Mouse (Mus musculus): ENCODE measurements around the gene Gm13278. TPM values are rescaled to one million over a fixed set of nuclear protein-coding genes. Genes with fewer than 3 reads are reported as not detected.
A peak's percentile ranks its signal among the peaks of the same experiment; 100 is the strongest.
"Not testable (repeated sequence)": the region's sequence is repeated elsewhere in the genome, so short reads cannot be mapped to it uniquely, and the experiment has no call there.

The Gm13278 gene
- not detected in 2 replicates for polyA plus RNA-seq (2014; fragmentation: Nextera tagmentation; extraction: Ambion mirVana)

DNA sequence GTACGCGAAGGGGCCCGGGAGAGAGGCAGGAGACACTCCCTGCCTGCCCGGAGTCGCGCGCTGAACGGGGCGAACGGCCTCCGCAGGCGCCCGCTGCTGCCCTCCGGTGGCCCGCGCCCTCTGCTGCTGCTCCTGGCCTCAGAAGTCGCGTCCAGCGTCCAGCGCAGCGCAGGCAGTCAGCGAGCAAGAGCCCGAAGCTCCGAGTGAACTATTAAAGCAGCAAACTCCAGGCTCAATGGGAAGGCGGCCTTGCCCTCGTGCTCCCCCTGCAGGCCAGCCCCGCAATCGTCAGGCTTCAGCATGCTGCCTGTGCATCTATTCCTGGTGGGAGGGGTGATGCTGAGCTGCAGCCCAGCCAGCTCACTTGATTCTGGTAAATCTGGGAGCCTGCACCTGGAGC lies at the start of gene Gm13278:
Gene Gm13278 (plus strand): TSS at position 301 of the 400 bp plus-strand sequence.
- H3K4me3 ChIP-seq (ENCODE audit: low read depth, low read length); H3K4me2 ChIP-seq; H3K36me3 ChIP-seq (ENCODE audit: control insufficient read depth, insufficient read depth, low read length); H3K4me1 ChIP-seq (ENCODE audit: control insufficient read depth, insufficient read depth, low read length); ATAC-seq (replicated peaks; ENCODE audit: insufficient number of reproducible peaks, low FRiP score, low TSS enrichment); H3K9me3 ChIP-seq (replicated peaks; ENCODE audit: control insufficient read depth, low read length); H3K27ac ChIP-seq (ENCODE audit: low read depth, low read length); H3K27me3 ChIP-seq (ENCODE audit: control insufficient read depth, insufficient read depth, low read length); H3K9ac ChIP-seq (ENCODE audit: low read depth, low read length): not testable (repeated sequence)
- no CpG with 5 or more reads among the region's 28 CpGs for WGBS (ENCODE audit: insufficient replicate concordance)

DNA sequence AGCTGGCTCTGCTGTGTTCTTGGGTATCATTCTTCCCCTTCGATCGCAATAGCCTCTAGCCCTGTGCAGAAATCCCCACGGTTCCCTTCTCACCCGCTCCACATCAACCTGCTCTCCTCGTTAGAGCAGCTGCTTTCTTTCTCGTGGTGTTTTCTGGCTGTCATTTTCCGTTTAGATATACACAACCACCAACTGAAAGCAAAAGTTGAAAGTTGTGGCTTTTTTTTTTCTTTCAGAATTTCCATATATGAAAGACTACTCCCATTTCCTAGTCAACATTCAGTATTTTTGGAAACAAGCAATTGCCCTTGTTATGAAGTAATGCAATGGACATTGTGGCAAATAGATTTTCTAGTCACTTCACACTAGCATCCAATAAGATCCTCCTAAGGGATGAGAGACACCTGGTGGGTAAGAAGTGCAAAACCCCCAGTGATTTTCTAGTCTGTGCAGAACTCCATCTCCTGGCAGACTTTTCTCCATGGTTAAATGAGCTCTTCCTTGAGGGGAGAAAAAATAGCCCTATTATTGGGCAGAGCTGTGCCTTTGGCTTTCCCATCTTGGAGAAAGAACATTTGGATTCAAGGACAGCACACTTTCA lies 48.5 kb upstream of the Gm13278 start:
- Histone ChIP-seq H3K27me3 (ENCODE audit: control insufficient read depth, insufficient read depth, low read length) (no peaks in the 10 kb centered on the region), H3K9ac (ENCODE audit: low read depth, low read length) (no peak overlapping the region), H3K4me1 (ENCODE audit: control insufficient read depth, insufficient read depth, low read length) (no peaks in the 10 kb centered on the region), H3K9me3 (replicated peaks; ENCODE audit: control insufficient read depth, low read length) (no peaks in the 10 kb centered on the region), H3K27ac (ENCODE audit: low read depth, low read length) (no peak overlapping the region), H3K36me3 (ENCODE audit: control insufficient read depth, insufficient read depth, low read length) (no peaks in the 10 kb centered on the region), H3K4me2 (no peak overlapping the region), H3K4me3 (ENCODE audit: low read depth, low read length) (no peak overlapping the region)
- WGBS (ENCODE audit: insufficient replicate concordance), result 77% methylated on average over 7 of the region's 7 CpGs
- ATAC-seq (replicated peaks; ENCODE audit: insufficient number of reproducible peaks, low FRiP score, low TSS enrichment), result no peak

DNA sequence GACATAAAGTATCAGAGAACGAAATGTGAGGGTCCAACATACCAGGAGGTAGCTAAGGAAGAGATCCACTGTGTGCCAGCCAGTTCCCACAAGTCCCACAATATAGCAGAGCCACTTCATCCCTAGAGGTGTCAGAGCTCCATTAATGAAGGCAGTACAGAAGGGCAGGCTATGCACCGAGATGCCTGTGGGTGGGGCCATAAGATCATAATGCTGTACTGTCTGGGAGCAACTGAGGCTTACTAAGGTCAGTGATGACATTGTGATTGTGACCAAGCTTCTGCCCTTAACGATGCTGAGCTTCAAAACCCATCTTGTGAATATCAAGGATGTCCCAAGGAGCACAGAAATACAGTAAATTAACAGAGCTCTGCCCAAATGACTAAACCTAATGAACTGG lies 47.1 kb upstream of the Gm13278 start:
- WGBS (ENCODE audit: insufficient replicate concordance), result 66% methylated on average over 3 of the region's 3 CpGs

DNA sequence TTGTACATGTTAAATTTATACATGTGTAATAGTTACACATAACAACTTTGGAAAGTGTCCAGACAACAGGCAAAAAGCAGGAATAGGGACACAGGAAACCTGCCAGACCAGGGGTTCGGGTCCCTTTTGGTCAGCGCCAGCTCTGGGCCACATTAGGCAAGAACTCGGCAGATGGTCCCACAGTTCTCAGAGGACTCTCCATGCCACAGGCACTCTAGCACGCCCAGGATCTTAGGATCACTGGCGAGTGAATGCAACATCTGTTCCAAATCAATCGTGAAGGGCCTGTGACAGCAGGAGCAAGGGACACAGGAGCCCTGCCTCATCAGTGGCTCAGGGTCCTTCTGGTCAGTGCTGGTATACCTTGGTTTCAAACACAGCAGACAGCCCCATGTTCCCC lies 41.4 kb upstream of the Gm13278 start:
- no peak overlapping the region for H3K27ac ChIP-seq (ENCODE audit: low read depth, low read length)
- H3K36me3 ChIP-seq (ENCODE audit: control insufficient read depth, insufficient read depth, low read length), result no peaks in the 10 kb centered on the region
- no peaks in the 10 kb centered on the region for H3K9me3 ChIP-seq (replicated peaks; ENCODE audit: control insufficient read depth, low read length)
- no peak for ATAC-seq (replicated peaks; ENCODE audit: insufficient number of reproducible peaks, low FRiP score, low TSS enrichment)
- no peak overlapping the region for H3K4me2 ChIP-seq
- no peak overlapping the region for H3K4me3 ChIP-seq (ENCODE audit: low read depth, low read length)
- 54% methylated on average over 6 of the region's 6 CpGs for WGBS (ENCODE audit: insufficient replicate concordance)
- no peaks in the 10 kb centered on the region for H3K27me3 ChIP-seq (ENCODE audit: control insufficient read depth, insufficient read depth, low read length)
- H3K9ac ChIP-seq (ENCODE audit: low read depth, low read length), result no peak overlapping the region
- H3K4me1 ChIP-seq (ENCODE audit: control insufficient read depth, insufficient read depth, low read length), result no peaks in the 10 kb centered on the region

More for the DNA sequence above, 47.1 kb upstream of the Gm13278 start:
- Histone ChIP-seq H3K36me3 (ENCODE audit: control insufficient read depth, insufficient read depth, low read length) (no peaks in the 10 kb centered on the region), H3K27ac (ENCODE audit: low read depth, low read length) (no peak overlapping the region), H3K4me3 (ENCODE audit: low read depth, low read length) (no peak overlapping the region), H3K9ac (ENCODE audit: low read depth, low read length) (no peak overlapping the region), H3K4me1 (ENCODE audit: control insufficient read depth, insufficient read depth, low read length) (no peaks in the 10 kb centered on the region), H3K27me3 (ENCODE audit: control insufficient read depth, insufficient read depth, low read length) (no peaks in the 10 kb centered on the region), H3K4me2 (no peak overlapping the region), H3K9me3 (replicated peaks; ENCODE audit: control insufficient read depth, low read length) (no peaks in the 10 kb centered on the region)
- no peak for ATAC-seq (replicated peaks; ENCODE audit: insufficient number of reproducible peaks, low FRiP score, low TSS enrichment)

DNA sequence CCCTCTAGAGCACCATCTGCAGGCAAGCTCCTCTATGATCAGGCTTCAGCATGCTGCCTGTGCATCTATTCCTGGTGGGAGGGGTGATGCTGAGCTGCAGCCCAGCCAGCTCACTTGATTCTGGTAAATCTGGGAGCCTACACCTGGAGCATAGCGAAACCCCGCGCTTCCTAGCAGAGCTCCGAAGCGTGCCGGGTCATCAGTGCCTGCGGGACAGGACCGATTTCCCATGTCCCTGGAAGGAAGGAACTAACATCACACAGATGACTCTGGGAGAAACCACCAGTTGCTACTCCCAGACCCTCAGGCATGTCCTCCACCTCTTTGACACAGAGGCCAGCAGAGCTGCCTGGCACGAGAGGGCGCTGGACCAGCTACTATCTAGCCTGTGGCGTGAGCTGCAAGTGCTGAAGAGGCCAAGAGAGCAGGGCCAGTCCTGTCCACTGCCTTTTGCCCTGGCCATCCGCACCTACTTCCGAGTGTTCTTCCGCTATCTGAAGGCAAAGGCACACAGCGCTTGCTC lies 36.5 kb upstream of the Gm13278 start, which contains the start of gene Gm13271:
Gene Gm13271 (plus strand): TSS at position 51 of the 523 bp plus-strand sequence.
- H3K27ac ChIP-seq (ENCODE audit: low read depth, low read length); H3K4me1 ChIP-seq (ENCODE audit: control insufficient read depth, insufficient read depth, low read length); H3K9ac ChIP-seq (ENCODE audit: low read depth, low read length); H3K9me3 ChIP-seq (replicated peaks; ENCODE audit: control insufficient read depth, low read length); H3K36me3 ChIP-seq (ENCODE audit: control insufficient read depth, insufficient read depth, low read length); H3K4me2 ChIP-seq; H3K4me3 ChIP-seq (ENCODE audit: low read depth, low read length); H3K27me3 ChIP-seq (ENCODE audit: control insufficient read depth, insufficient read depth, low read length); ATAC-seq (replicated peaks; ENCODE audit: insufficient number of reproducible peaks, low FRiP score, low TSS enrichment): not testable (repeated sequence)
- WGBS (ENCODE audit: insufficient replicate concordance), result 54% methylated on average over 14 of the region's 15 CpGs

DNA sequence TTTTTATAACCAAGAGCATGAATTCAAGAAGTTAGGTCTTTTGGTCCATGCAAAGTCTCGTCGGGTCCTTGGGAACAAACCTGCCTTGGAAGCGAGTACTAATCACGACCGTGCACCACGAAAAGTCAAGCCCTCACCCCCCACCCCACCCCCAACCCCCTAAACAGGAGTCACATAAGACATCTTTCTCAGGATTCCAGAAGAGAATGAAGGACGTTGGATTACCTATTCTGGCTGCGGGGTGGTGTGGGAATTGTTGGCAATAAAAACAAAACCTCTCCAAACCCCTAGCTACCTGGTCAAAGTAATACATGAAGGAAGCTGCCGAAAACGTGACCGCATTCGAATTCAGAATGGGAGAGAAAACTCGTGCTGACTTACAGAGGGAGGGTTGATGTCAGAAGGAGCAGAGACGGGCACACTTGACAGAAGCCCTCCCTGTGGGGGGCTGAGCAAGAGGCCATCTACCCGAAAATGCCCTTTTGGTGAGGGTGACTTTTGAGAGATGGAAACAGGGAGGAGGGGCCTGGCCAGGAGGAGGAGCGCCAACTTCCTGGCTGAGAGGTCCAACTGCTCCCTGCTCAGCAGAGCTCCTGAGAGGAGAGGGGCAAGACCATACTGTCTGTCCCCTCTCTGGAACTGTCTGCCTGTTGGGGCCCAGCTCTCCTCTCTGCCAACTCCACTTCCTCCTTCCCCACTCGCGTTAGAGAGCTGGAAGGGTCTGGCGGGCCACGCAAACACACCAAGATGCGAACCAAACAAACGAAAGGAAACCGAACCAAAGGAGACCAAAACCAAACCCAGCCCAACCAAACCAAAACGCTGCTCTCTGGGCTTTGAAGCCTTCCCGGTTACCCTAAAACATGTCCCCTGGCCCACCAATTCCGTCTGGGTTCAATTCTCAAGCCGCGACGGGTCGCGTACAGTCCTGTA lies 34.5 kb upstream of the Gm13278 start:
- Histone ChIP-seq H3K4me2 (peak overlapping the region; percentile 69), H3K27ac (ENCODE audit: low read depth, low read length) (peak overlapping the region; percentile 94), H3K9ac (ENCODE audit: low read depth, low read length) (peak overlapping the region; percentile 82), H3K4me3 (ENCODE audit: low read depth, low read length) (peak overlapping the region; percentile 51)
- H3K36me3 ChIP-seq (ENCODE audit: control insufficient read depth, insufficient read depth, low read length); ATAC-seq (replicated peaks; ENCODE audit: insufficient number of reproducible peaks, low FRiP score, low TSS enrichment); H3K9me3 ChIP-seq (replicated peaks; ENCODE audit: control insufficient read depth, low read length); H3K27me3 ChIP-seq (ENCODE audit: control insufficient read depth, insufficient read depth, low read length); H3K4me1 ChIP-seq (ENCODE audit: control insufficient read depth, insufficient read depth, low read length): not testable (repeated sequence)
- 13% methylated on average over 28 of the region's 31 CpGs for WGBS (ENCODE audit: insufficient replicate concordance)

DNA sequence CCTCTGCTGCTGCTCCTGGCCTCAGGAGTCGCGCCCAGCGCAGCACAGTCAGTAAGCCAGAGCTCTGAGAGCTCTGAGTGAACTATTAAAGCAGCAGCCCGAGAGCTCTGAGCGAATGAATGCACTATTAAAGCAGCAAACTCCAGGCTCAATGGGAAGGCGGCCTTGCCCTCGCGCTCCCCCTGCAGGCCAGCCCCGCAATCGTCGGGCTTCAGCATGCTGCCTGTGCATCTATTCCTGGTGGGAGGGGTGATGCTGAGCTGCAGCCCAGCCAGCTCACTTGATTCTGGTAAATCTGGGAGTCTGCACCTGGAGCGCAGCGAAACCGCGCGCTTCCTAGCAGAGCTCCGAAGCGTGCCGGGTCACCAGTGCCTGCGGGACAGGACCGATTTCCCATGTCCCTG lies 33.7 kb upstream of the Gm13278 start:
- H3K4me1 ChIP-seq (ENCODE audit: control insufficient read depth, insufficient read depth, low read length); H3K27me3 ChIP-seq (ENCODE audit: control insufficient read depth, insufficient read depth, low read length); H3K9ac ChIP-seq (ENCODE audit: low read depth, low read length); H3K36me3 ChIP-seq (ENCODE audit: control insufficient read depth, insufficient read depth, low read length); H3K9me3 ChIP-seq (replicated peaks; ENCODE audit: control insufficient read depth, low read length): not testable (repeated sequence)
- ATAC-seq (replicated peaks; ENCODE audit: insufficient number of reproducible peaks, low FRiP score, low TSS enrichment), result peak; percentile 93
- peak overlapping the region; percentile 94 for H3K27ac ChIP-seq (ENCODE audit: low read depth, low read length)
- peak overlapping the region; percentile 69 for H3K4me2 ChIP-seq
- under 1% methylated on average over 18 of the region's 21 CpGs for WGBS (ENCODE audit: insufficient replicate concordance)
- H3K4me3 ChIP-seq (ENCODE audit: low read depth, low read length), result peak overlapping the region; percentile 51

DNA sequence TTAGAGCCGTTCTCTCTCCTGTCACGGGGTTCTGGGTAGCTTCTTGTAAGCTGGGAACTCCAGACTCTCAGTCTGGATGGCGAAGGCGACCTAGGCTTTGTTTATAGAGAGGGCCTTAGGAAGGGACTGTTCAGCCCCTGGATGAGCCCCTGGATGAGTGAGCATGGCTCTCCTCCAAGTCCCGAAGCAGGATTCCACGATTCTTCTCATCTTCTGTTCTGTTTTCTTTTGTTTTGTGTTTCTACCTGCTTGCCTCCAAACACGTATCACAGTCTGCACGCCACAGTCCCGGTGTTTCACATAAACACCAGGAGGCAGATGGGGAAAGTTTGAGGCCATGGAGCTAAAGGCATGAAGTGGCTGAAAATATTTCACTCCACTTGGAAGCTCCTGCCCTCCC lies 32.6 kb upstream of the Gm13278 start:
- H3K27me3 ChIP-seq (ENCODE audit: control insufficient read depth, insufficient read depth, low read length); H3K4me1 ChIP-seq (ENCODE audit: control insufficient read depth, insufficient read depth, low read length); H3K4me3 ChIP-seq (ENCODE audit: low read depth, low read length); H3K27ac ChIP-seq (ENCODE audit: low read depth, low read length); H3K9ac ChIP-seq (ENCODE audit: low read depth, low read length); H3K36me3 ChIP-seq (ENCODE audit: control insufficient read depth, insufficient read depth, low read length); H3K9me3 ChIP-seq (replicated peaks; ENCODE audit: control insufficient read depth, low read length); ATAC-seq (replicated peaks; ENCODE audit: insufficient number of reproducible peaks, low FRiP score, low TSS enrichment); H3K4me2 ChIP-seq: not testable (repeated sequence)
- WGBS (ENCODE audit: insufficient replicate concordance), result 82% methylated on average over 7 of the region's 9 CpGs
